Mouse (Mus musculus) liver (tissue): ENCODE measurements at regions not wholly inside any gene's neighbourhood (a gene's known extent, or its start where the extent isn't known, plus 50 kb on each side); places are given as distances from the start of the nearest gene placed in this dataset.
"Not testable (repeated sequence)": the region's sequence is repeated elsewhere in the genome, so short reads cannot be mapped to it uniquely, and the experiment has no call there.

Experiments used
- DNase-seq: peaks from one replicate; pipeline ENCODE4 v3.0.0-alpha.2; 2020; ENCODE audit warnings: mixed read lengths

GRCm38 (mm10) chr3:130818467-130819030, 88.4 kb upstream of the Rpl34 start:
- peak; percentile 83 for DNase-seq

DNA sequence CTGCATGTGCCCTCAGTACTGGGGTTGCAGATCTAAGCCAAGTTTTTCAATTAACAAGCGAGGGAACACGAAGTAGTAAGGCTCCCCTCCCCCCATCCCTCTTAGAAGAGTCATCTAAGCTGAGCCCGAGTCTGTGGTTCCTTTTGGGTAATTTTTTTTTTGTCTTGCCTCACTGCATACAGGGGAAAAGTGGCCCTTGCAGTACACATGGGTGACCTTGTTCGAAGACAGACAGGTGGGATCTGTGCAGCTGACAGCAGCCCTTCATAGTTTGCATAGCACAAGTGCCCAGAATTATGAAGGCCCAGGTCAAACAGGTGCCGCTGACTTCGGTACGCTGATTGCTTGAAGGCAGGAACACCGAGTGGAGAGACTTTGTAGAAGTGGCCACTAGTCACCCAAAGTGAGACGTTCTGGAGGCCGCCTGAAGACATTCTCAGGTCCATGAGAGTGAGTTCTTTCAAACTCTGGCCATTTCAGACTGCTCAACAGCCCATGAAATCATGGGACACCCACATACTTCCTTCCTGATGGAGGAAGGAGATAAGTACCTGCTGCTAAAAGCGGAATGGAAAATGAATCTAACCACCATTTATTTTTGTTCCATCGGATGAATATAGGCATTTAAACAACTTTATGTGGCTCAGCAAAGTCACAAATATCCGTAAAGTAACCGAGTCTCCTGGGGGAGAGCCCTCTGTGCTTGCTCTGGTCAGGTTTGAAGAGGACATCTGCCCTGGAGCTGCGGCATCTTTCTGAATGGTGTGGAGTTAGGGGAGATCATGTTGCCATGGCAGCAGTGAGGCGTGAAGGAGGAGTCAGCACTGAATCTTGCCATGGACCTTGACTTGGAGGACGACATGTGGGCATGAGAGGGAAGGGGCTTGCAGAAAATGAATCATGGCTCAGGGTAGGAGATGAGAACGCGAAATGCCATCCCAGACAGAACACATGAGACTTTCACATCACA, 79.8 kb upstream of the Rpl34 start:
- no peak for DNase-seq

GRCm38 (mm10) chr3:130805345-130805744, 75.1 kb upstream of the Rpl34 start:
- no peak for DNase-seq

- no peak for DNase-seq
Measured at GRCm38 (mm10) chr3:130804327-130804662, 74.1 kb upstream of the Rpl34 start.

GRCm38 (mm10) chr3:130803591-130804326, 73.6 kb upstream of the Rpl34 start:
- peak; percentile 16 for DNase-seq

DNA sequence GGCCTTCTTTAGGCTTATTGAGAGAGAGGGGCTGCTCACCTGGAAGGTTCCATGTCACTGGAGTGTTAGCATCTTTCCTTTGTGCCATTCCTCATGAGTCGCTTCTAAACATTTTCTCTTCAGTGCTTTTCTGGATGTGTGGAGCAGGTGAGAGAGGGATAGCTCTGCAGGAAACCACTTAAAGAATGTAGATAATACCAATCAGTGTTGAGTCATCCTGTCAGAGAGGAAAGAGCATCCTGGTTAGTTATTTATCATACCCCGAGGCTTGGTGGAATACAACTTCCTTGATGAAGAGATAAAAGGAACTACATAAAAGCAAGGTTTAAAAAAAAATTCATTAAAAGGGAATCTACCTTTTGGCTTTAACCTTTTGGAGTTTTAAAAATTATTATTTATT, 69.8 kb upstream of the Rpl34 start:
- DNase-seq = no peak

DNA sequence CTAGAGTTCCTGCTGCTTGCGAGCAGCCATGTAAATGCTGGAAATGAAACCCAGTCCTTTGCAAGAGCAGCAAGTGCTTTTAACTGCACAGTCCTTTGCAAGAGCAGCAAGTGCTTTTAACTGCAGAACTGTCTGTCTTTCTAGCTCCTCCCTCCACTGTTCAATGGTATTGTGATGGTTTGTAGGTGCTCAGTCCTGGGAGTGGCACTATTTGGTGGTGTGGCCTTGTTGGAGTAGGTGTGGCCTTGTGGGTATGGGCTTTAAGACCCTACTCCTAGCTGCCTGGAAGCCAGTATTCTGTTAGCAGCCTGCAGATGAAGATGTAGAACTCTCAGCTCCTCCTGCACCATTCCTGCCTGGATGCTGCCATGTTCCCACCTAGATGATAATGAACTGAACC, 67.8 kb upstream of the Rpl34 start:
- not testable (repeated sequence) for DNase-seq

GRCm38 (mm10) chr3:130796531-130796930, 66.3 kb upstream of the Rpl34 start:
- peak; percentile 42 for DNase-seq

GRCm38 (mm10) chr3:130795396-130795795, 65.2 kb upstream of the Rpl34 start:
- no peak for DNase-seq

DNA sequence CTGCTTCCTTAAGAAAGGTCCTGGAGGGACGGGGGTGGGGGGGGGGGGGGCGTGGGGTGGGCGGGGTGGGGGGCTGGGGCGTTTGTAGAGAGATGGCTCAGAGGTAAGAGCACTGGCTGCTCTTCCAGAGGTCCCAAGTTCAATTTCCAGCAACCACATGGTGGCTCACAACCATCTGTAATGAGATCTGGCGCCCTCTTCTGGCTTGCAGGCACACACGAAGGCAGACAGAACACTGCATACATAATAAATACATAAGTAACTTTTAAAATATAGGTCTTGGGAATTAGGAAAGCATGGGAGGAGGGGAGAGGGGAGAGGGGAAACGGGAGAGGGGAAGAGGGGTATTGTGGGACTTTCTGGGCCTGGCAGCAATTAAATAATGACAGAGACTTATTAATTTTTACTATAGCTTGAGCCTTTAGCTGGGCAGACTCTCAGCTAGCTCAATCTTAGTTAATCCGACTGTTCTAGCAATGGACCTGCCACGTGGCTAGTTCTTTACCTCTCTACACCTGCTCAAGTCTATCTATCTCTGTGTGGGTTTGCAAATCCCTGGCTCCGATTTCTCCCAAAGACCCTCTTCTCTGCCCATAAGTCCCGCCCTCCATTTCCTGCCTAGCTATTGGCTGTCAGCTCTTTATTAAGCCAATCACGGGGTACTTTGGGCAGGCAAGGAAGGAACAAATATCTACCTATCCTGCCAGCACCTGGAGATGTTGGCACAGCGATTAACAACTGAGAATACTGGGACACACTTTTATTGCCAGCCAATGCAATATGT, 64.1 kb upstream of the Rpl34 start:
- peak; percentile 7 for DNase-seq

GRCm38 (mm10) chr3:130780706-130781240, 50.6 kb upstream of the Rpl34 start:
- no peak for DNase-seq
